Mouse (Mus musculus) neural tube, postnatal 0 days (tissue): ENCODE results near the gene Ins2. TPM values are rescaled to one million over a fixed set of nuclear protein-coding genes. Genes with fewer than 3 reads are reported as not detected.

Source experiments
- microRNA counts: library from miRNA; unstranded; fragments of <30 nt; microRNA quantifications from one replicate; lab custom pipeline; 2015
- microRNA-seq: library from miRNA; unstranded; fragments of <30 nt; microRNA quantifications from one replicate; pipeline ENCODE4, GENCODE M21; 2016
- polyA plus RNA-seq: library from polyadenylated mRNA; unstranded; fragments of >200 nt; fragmentation: Nextera tagmentation; extraction: Ambion mirVana; gene quantifications from 2 replicates; pipeline ENCODE4 v1.2.1, GENCODE M21; 2015

Gene Ins2
- polyA plus RNA-seq, result 0.65 TPM in 1 of 2 replicates, not detected in the other

GRCm38 (mm10) chr7:142743281-142743680 lies at the start of gene Ins2:
Gene Ins2, minus strand, starts transcription at chr7:142743381.

GRCm38 (mm10) chr7:142669751-142670625 lies 73.2 kb downstream of the Ins2 start, which contains the start of gene Gm49394:
Gene Gm49394, minus strand, starts transcription at chr7:142669942.

GRCm38 (mm10) chr7:142666659-142667058 lies 76.5 kb downstream of the Ins2 start, which contains the start of gene Igf2:
Gene Igf2, minus strand, starts transcription at chr7:142666816.

MicroRNAs encoded within 50 kb of the gene (microRNA counts, 519-probe panel; counts per million panel counts)
- microRNA mmu-miR-483 (lab: Ali Mortazavi, UCI), result 40.5 counts per million

Small RNA genes lying within 50 kb of the gene (microRNA-seq; reads per million reads assigned to microRNA genes)
- 337 reads per million, percentile 62 among the genes with 10 or more reads in this experiment for gene Mir483

Other genes with a start within 250 kb of the Ins2 start
- 5.2 and 7.0 TPM in 2 replicates for gene Tnnt3, start 244.5 kb downstream of the Ins2 start, polyA plus RNA-seq
- gene Mrpl23, start 210.7 kb downstream of the Ins2 start, polyA plus RNA-seq, result 27.4 and 27.9 TPM in 2 replicates
- gene Igf2, start 76.6 kb downstream of the Ins2 start, polyA plus RNA-seq, result 345 and 478 TPM in 2 replicates
- gene Gm49394, start 73.4 kb downstream of the Ins2 start, polyA plus RNA-seq, result not detected in 2 replicates
- 1.5 and 2.1 TPM in 2 replicates for gene Th, start 187.7 kb upstream of the Ins2 start, polyA plus RNA-seq
- gene Ascl2, start 225.9 kb upstream of the Ins2 start, polyA plus RNA-seq, result 0.98 and 1.1 TPM in 2 replicates